Mouse (Mus musculus): ENCODE measurements around the gene Map2k6.

Map2k6 gene

GRCm38 (mm10) chr11:110405607-110406006 is 6.7 kb downstream of the Map2k6 start:
- no peak for DNase-seq

- no peak for DNase-seq
Observed at GRCm38 (mm10) chr11:110409131-110409530, 10.2 kb downstream of the Map2k6 start.

- DNase-seq: peak; percentile 23
Observed at GRCm38 (mm10) chr11:110409776-110410175, 10.9 kb downstream of the Map2k6 start.

GRCm38 (mm10) chr11:110411596-110411995 is 12.7 kb downstream of the Map2k6 start:
- no peak for DNase-seq

GRCm38 (mm10) chr11:110414263-110414662 is 15.3 kb downstream of the Map2k6 start:
- DNase-seq: no peak

GRCm38 (mm10) chr11:110416691-110417090 is 17.8 kb downstream of the Map2k6 start:
- no peak for DNase-seq

GRCm38 (mm10) chr11:110420463-110420862 is 21.5 kb downstream of the Map2k6 start:
- no peak for DNase-seq

- DNase-seq: no peak
Observed at GRCm38 (mm10) chr11:110426572-110427145, 27.7 kb downstream of the Map2k6 start.

GRCm38 (mm10) chr11:110427159-110427561 is 28.2 kb downstream of the Map2k6 start:
- no peak for DNase-seq

GRCm38 (mm10) chr11:110428999-110429398 is 30.1 kb downstream of the Map2k6 start:
- DNase-seq: no peak

GRCm38 (mm10) chr11:110429837-110430418 is 31.0 kb downstream of the Map2k6 start:
- DNase-seq: no peak

- no peak for DNase-seq
Observed at GRCm38 (mm10) chr11:110435839-110436556, 37.1 kb downstream of the Map2k6 start.

GRCm38 (mm10) chr11:110436998-110437397 is 38.1 kb downstream of the Map2k6 start:
- no peak for DNase-seq

GRCm38 (mm10) chr11:110438135-110438534 is 39.2 kb downstream of the Map2k6 start:
- no peak for DNase-seq

GRCm38 (mm10) chr11:110438700-110439296 is 39.9 kb downstream of the Map2k6 start:
- DNase-seq: no peak

- DNase-seq: no peak
Observed at GRCm38 (mm10) chr11:110439354-110439753, 40.4 kb downstream of the Map2k6 start.

GRCm38 (mm10) chr11:110444576-110444975 is 45.7 kb downstream of the Map2k6 start:
- DNase-seq: no peak

GRCm38 (mm10) chr11:110448131-110448725 is 49.3 kb downstream of the Map2k6 start:
- DNase-seq: no peak

- no peak for DNase-seq
Observed at GRCm38 (mm10) chr11:110448726-110449161, 49.8 kb downstream of the Map2k6 start.

- DNase-seq: no peak
Observed at GRCm38 (mm10) chr11:110449183-110449582, 50.3 kb downstream of the Map2k6 start.

- no peak for DNase-seq
Observed at GRCm38 (mm10) chr11:110450091-110450757, 51.3 kb downstream of the Map2k6 start.

GRCm38 (mm10) chr11:110450758-110451121 is 51.8 kb downstream of the Map2k6 start:
- no peak for DNase-seq

- DNase-seq: no peak
Observed at GRCm38 (mm10) chr11:110451590-110451989, 52.7 kb downstream of the Map2k6 start.
